ENCODE assay signal across 8 mouse cellular contexts in genomic region chr10:56377966-56378647, GRCm38 (mm10). TPM values are rescaled to one million over a fixed set of nuclear protein-coding genes. Genes with fewer than 3 reads are reported as not detected.
A peak's percentile ranks its signal among the peaks of the same experiment; 100 is the strongest.
DNase-seq lines count a peak whose midpoint lies in the region; ATAC-seq and TF ChIP-seq lines count a peak whose summit lies in the region.

No protein-coding gene starts in this region.

- peaks cover 3% of the 10 kb centered on the region for H3K4me1 ChIP-seq in heart, adult 2 months (ENCODE audit: control insufficient read depth, insufficient read depth, low read length)
- H3K4me1 ChIP-seq in ES-E14 (ENCODE audit: control insufficient read depth in 2 of 2, insufficient read depth in 2 of 2, low read length in 2 of 2, poor library complexity in 1 of 2) = peaks cover 7% of the 10 kb centered on the region in 2 experiments; a peak in 3 of 4 replicates
- peaks cover 28% of the 10 kb centered on the region for H3K4me1 ChIP-seq in embryonic facial prominence, embryonic 13.5 days
- no peaks in the 10 kb centered on the region for H3K4me1 ChIP-seq in hindbrain, embryonic 14.5 days (replicated peaks; ENCODE audit: control insufficient read depth, insufficient read depth, low read length)
- 0 out of 4 replicates have a peak, but pooled peaks cover 0 to 1% of the 10 kb centered on the region in 2 experiments for H3K4me1 ChIP-seq in liver, embryonic 14.5 days (replicated peaks; ENCODE audit: control insufficient read depth in 2 of 2, insufficient read depth in 2 of 2, low read length in 1 of 2)
- 0 out of 2 replicates have a peak, but pooled peaks cover 4% of the 10 kb centered on the region for H3K4me1 ChIP-seq in neural tube, embryonic 14.5 days (ENCODE audit: control insufficient read depth, insufficient read depth, low read length)

- ATAC-seq in embryonic facial prominence, embryonic 13.5 days (ENCODE audit: insufficient number of reproducible peaks, insufficient read depth, low FRiP score, low TSS enrichment, low read depth) = peak; percentile 53
- ATAC-seq in hindbrain, embryonic 14.5 days (ENCODE audit: low FRiP score) = peak; percentile 28; the same call in 1 of the 2 replicates
- ATAC-seq in liver, embryonic 14.5 days (ENCODE audit: insufficient read depth) = no peak
- ATAC-seq in neural tube, embryonic 14.5 days (ENCODE audit: low read depth) = peak; percentile 35

- no peak for TF ChIP-seq CTCF in heart, adult 2 months (IDR thresholded peaks at IDR 0.05)
- no peak for TF ChIP-seq CTCF in liver, embryonic 14.5 days (IDR thresholded peaks at IDR 0.05; ENCODE audit: low read depth)

- H3K9ac ChIP-seq in heart, adult 2 months (ENCODE audit: low read depth, low read length) = peak overlapping the region; percentile 96
- peak overlapping the region; percentile 90 for H3K9ac ChIP-seq in ES-E14 (ENCODE audit: insufficient read depth, low read depth, low read length, poor library complexity, severe bottlenecking)
- H3K9ac ChIP-seq in embryonic facial prominence, embryonic 13.5 days = peak overlapping the region; percentile 94
- H3K9ac ChIP-seq in hindbrain, embryonic 14.5 days = peak overlapping the region; percentile 56
- H3K9ac ChIP-seq in liver, embryonic 14.5 days (replicated peaks) = peak overlapping the region; percentile 35
- peak overlapping the region; percentile 55 for H3K9ac ChIP-seq in neural tube, embryonic 14.5 days (replicated peaks; ENCODE audit: low read depth, low read length)

- peak overlapping the region; percentile 75 for H3K4me3 ChIP-seq in heart, adult 2 months
- H3K4me3 ChIP-seq in ES-E14 (ENCODE audit: insufficient read depth in 1 of 2, low read depth in 1 of 2, low read length in 2 of 2, poor library complexity in 1 of 2, severe bottlenecking in 1 of 2) = peak overlapping the region; percentile 52 to 74
- H3K4me3 ChIP-seq in embryonic facial prominence, embryonic 13.5 days = peak overlapping the region; percentile 75
- H3K4me3 ChIP-seq in hindbrain, embryonic 14.5 days (replicated peaks; ENCODE audit: low read length) = peak overlapping the region; percentile 56
- H3K4me3 ChIP-seq in liver, embryonic 14.5 days (ENCODE audit: insufficient read depth in 1 of 2, low read depth in 2 of 2, low read length in 2 of 2) = peak overlapping the region; percentile 47 to 61
- H3K4me3 ChIP-seq in neural tube, embryonic 14.5 days (ENCODE audit: low read depth, low read length) = peak overlapping the region; percentile 47

- H3K36me3 ChIP-seq in heart, adult 2 months (ENCODE audit: control insufficient read depth, insufficient read depth, low read length) = peaks cover 7% of the 10 kb centered on the region; the same call in 1 of the 2 replicates
- H3K36me3 ChIP-seq in ES-E14 (ENCODE audit: control insufficient read depth, insufficient read depth, low read length, poor library complexity, severe bottlenecking) = peaks cover 6% of the 10 kb centered on the region
- peaks cover 5% of the 10 kb centered on the region for H3K36me3 ChIP-seq in embryonic facial prominence, embryonic 13.5 days
- H3K36me3 ChIP-seq in hindbrain, embryonic 14.5 days (replicated peaks; ENCODE audit: control insufficient read depth, insufficient read depth) = no peaks in the 10 kb centered on the region
- H3K36me3 ChIP-seq in liver, embryonic 14.5 days (replicated peaks; ENCODE audit: control insufficient read depth, insufficient read depth, low read depth) = no peaks in the 10 kb centered on the region
- no peaks in the 10 kb centered on the region for H3K36me3 ChIP-seq in neural tube, embryonic 14.5 days (ENCODE audit: control insufficient read depth, insufficient read depth, low read length)

- peak overlapping the region; percentile 68 for H3K4me2 ChIP-seq in embryonic facial prominence, embryonic 13.5 days
- H3K4me2 ChIP-seq in hindbrain, embryonic 14.5 days (replicated peaks) = peak overlapping the region; percentile 84
- H3K4me2 ChIP-seq in liver, embryonic 14.5 days (ENCODE audit: low read depth) = peak overlapping the region; percentile 69
- peak overlapping the region; percentile 83 for H3K4me2 ChIP-seq in neural tube, embryonic 14.5 days (ENCODE audit: low read depth, low read length)

- peaks cover 2% of the 10 kb centered on the region for H3K79me2 ChIP-seq in heart, adult 2 months (replicated peaks; ENCODE audit: control insufficient read depth, insufficient read depth, low read length)

- intact Hi-C loops in heart, adult 2 months (cut with DNase I) = loop anchor here (2.0 kb wide), 3 partner anchors 221 to 735 kb away; no protein-coding TSS in a partner anchor

- H3K27me3 ChIP-seq in heart, adult 2 months (ENCODE audit: control insufficient read depth, insufficient read depth, low read length) = no peaks in the 10 kb centered on the region
- H3K27me3 ChIP-seq in embryonic facial prominence, embryonic 13.5 days = no peaks in the 10 kb centered on the region
- H3K27me3 ChIP-seq in hindbrain, embryonic 14.5 days (ENCODE audit: control insufficient read depth, insufficient read depth, low read length) = peaks cover 27% of the 10 kb centered on the region
- H3K27me3 ChIP-seq in liver, embryonic 14.5 days (ENCODE audit: control insufficient read depth, insufficient read depth, low read length) = peaks cover 2% of the 10 kb centered on the region; the same call in 1 of the 2 replicates
- H3K27me3 ChIP-seq in neural tube, embryonic 14.5 days (ENCODE audit: control insufficient read depth, insufficient read depth, low read length) = no peaks in the 10 kb centered on the region

- WGBS in heart, adult 2 months = under 1% methylated on average over 25 of the region's 25 CpGs
- WGBS in embryonic facial prominence, embryonic 13.5 days = under 1% methylated on average over 25 of the region's 25 CpGs
- WGBS in hindbrain, embryonic 14.5 days = 0% methylated on average over 25 of the region's 25 CpGs
- under 1% methylated on average over 25 of the region's 25 CpGs for WGBS in liver, embryonic 14.5 days (ENCODE audit: insufficient replicate concordance)
- WGBS in neural tube, embryonic 14.5 days = under 1% methylated on average over 25 of the region's 25 CpGs

- in situ Hi-C loops in ES-E14 (cut with MboI; ENCODE audit: low sequenced_read_pairs in 2 of 2, unreplicated experiment in 2 of 2) = loop anchor here in 1 of 2 experiments (25.0 kb wide), 1 partner anchor 1109 kb away; the partner anchor contains the start of gene Hsf2

- TF ChIP-seq POLR2A in heart, adult 2 months (IDR thresholded peaks at IDR 0.05; ENCODE audit: insufficient read depth, low read depth, low read length) = no peak

- peak overlapping the region; percentile 96 for H3K27ac ChIP-seq in heart, adult 2 months
- peak overlapping the region; percentile 73 for H3K27ac ChIP-seq in ES-E14 (ENCODE audit: insufficient read depth, low read depth, low read length, poor library complexity, severe bottlenecking)
- peak overlapping the region; percentile 98 for H3K27ac ChIP-seq in embryonic facial prominence, embryonic 13.5 days
- H3K27ac ChIP-seq in hindbrain, embryonic 14.5 days = peak overlapping the region; percentile 71
- no peak overlapping the region for H3K27ac ChIP-seq in liver, embryonic 14.5 days
- H3K27ac ChIP-seq in neural tube, embryonic 14.5 days (ENCODE audit: low read depth, low read length) = peak overlapping the region; percentile 36; the same call in 1 of the 2 replicates

- TF ChIP-seq EP300 in heart, adult 2 months (IDR thresholded peaks at IDR 0.05; ENCODE audit: insufficient read depth, low read depth, low read length) = peak; percentile 30; the same call in 1 of the 2 replicates
- no peak for TF ChIP-seq EP300 in liver, embryonic 14.5 days (IDR thresholded peaks at IDR 0.05; ENCODE audit: low read depth)

- DNase-seq in heart, adult 2 months = peak in 1 of 2 experiments; percentile 27
- DNase-seq in heart, adult 9 months (ENCODE audit: low spot score in 2 of 2) = no peak
- no peak for DNase-seq in ES-E14 (ENCODE audit: low read depth, low spot score)
- peak; percentile 42 for DNase-seq in hindbrain, embryonic 14.5 days (ENCODE audit: low spot score)
- DNase-seq in liver, embryonic 14.5 days (ENCODE audit: low read depth in 3 of 3, low spot score in 3 of 3) = no peak
- no peak for DNase-seq in cerebellum, adult 8-10 months

- H3K9me3 ChIP-seq in ES-E14 (ENCODE audit: control insufficient read depth, insufficient read depth, low read depth, low read length) = no peaks in the 10 kb centered on the region
- no peaks in the 10 kb centered on the region for H3K9me3 ChIP-seq in embryonic facial prominence, embryonic 13.5 days
- no peaks in the 10 kb centered on the region for H3K9me3 ChIP-seq in hindbrain, embryonic 14.5 days (ENCODE audit: control insufficient read depth, low read length)
- no peaks in the 10 kb centered on the region for H3K9me3 ChIP-seq in liver, embryonic 14.5 days (ENCODE audit: control insufficient read depth, low read length)
- H3K9me3 ChIP-seq in neural tube, embryonic 14.5 days (ENCODE audit: control insufficient read depth, low read length) = no peaks in the 10 kb centered on the region

TF ChIP-seq in ES-E14, 5 proteins besides CTCF, POLR2A, EP300 and RAD21:
- TF ChIP-seq HCFC1 (IDR thresholded peaks at IDR 0.05; ENCODE audit: borderline replicate concordance, insufficient read depth, low read length) (no peak), CHD2 (IDR thresholded peaks at IDR 0.05; ENCODE audit: low read depth, low read length) (no peak), ZNF384 (IDR thresholded peaks at IDR 0.05; ENCODE audit: low read depth, low read length) (no peak), MAFK (IDR thresholded peaks at IDR 0.05; ENCODE audit: insufficient read depth, low read depth, low read length) (no peak), ZC3H11A (IDR thresholded peaks at IDR 0.05; ENCODE audit: borderline replicate concordance, low read depth, low read length) (no peak)
TF ChIP-seq in ES-E14: peak in this region for 0.

RNA-seq across cellular contexts. Expression of gene Gja1, which starts 1.0 kb away (rescaled TPM):
- total RNA-seq in heart, adult 2 months (2021) = 100 to 1,000 TPM; 359 to 429 TPM
- polyA plus RNA-seq in heart, adult 2 months (2012; rRNA removed) = 156 and 205 TPM in 2 replicates
- total RNA-seq in ES-E14 (2012; rRNA removed) = 156 and 171 TPM in 2 replicates
- 309 and 330 TPM in 2 replicates for polyA plus RNA-seq in embryonic facial prominence, embryonic 13.5 days (2015; fragmentation: Nextera tagmentation; extraction: Ambion mirVana)
- polyA plus RNA-seq in hindbrain, embryonic 14.5 days (2014; fragmentation: Nextera tagmentation; extraction: Ambion mirVana) = 103 and 111 TPM in 2 replicates
- 1.0 and 1.6 TPM in 2 replicates for polyA plus RNA-seq in liver, embryonic 14.5 days (2012; rRNA removed)
- 4.5 TPM in 2 replicates for polyA plus RNA-seq in liver, embryonic 14.5 days (2014; fragmentation: Nextera tagmentation; extraction: Ambion mirVana)
- 38.4 and 111 TPM in 2 replicates for polyA plus RNA-seq in neural tube, embryonic 14.5 days (2014; fragmentation: Nextera tagmentation; extraction: Ambion mirVana)

Comparison
In these comparisons a context has a peak if more than half of its experiments do, and no peak if none do; other contexts are left out.
1. H3K9ac ChIP-seq: peak in every context shown above with its lines; median percentile 96 in heart, adult 2 months; 94 in embryonic facial prominence, embryonic 13.5 days; 90 in ES-E14; 56 in hindbrain, embryonic 14.5 days; 55 in neural tube, embryonic 14.5 days; 35 in liver, embryonic 14.5 days.